Mouse (Mus musculus): ENCODE data around the gene Glrx3. TPM values are rescaled to one million over a fixed set of nuclear protein-coding genes. Genes with fewer than 3 reads are reported as not detected.

Gene Glrx3
- polyA plus RNA-seq, 1 experiment = 122 TPM

DNA sequence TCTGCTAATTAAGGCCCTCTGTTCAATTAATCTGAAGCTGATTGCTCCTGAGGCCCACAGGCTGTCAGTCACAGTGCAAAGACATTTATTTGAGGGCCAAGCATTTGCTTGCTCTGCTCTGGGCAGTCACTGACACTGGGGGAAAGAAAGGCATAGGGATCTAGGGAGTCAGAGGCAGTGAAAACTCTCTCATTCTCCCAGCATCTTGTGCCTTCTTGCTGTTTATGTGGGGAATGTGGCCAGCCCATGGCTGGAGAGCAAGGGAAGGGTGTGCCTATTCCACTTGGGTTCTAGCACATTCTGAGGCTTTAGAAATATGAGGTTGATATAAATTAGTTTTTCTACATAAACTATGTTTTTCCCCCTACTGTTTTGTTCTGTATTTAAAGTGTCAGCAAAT lies 80.2 kb downstream of the Glrx3 start:
- Histone ChIP-seq H3K4me3 (replicated peaks; ENCODE audit: insufficient read depth, low read depth, low read length) (no peak overlapping the region), H3K27ac (ENCODE audit: insufficient read depth, low read length) (no peak overlapping the region), H3K27me3 (ENCODE audit: control insufficient read depth, insufficient read depth, low read length) (no peaks in the 10 kb centered on the region), H3K4me1 (ENCODE audit: control insufficient read depth, insufficient read depth, low read length) (no peaks in the 10 kb centered on the region)
- DNase-seq = no peak
- TF ChIP-seq CTCF (IDR thresholded peaks at IDR 0.05; ENCODE audit: borderline replicate concordance, insufficient read depth, low read depth, low read length) = no peak
- TF ChIP-seq POLR2A (IDR thresholded peaks at IDR 0.05; ENCODE audit: borderline replicate concordance, insufficient read depth, low read length) = no peak

DNA sequence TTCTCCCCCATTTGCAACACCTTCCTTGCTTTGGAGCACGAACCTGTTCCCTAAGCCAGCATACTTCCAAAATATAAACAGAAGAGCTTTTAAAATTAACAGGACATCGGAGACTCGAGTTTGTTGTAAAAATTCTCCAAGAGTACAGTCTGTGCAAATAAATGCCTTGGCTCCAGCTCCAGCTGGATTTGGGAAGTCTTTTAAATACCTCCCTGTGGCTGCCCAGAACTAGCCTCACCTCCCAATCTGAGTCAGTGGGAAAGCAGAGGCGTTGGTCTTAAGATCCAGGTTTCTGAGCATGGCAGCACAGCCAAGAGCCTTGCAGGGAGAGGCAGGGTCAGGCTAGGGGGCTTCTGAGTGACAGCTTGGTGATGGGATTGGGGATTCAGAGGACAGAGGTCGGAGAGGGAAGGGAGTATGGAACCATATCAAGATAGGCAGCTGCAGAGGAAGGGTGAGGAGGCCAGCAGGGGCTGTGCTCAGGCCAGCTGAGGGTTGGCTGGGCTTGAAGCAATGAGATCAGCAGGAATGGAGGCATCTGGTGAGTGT lies 80.7 kb downstream of the Glrx3 start:
- DNase-seq = no peak
- WGBS = 51% methylated on average over 5 of the region's 5 CpGs
- H3K4me3 ChIP-seq (replicated peaks; ENCODE audit: insufficient read depth, low read depth, low read length) = no peak overlapping the region
- no peak overlapping the region for H3K27ac ChIP-seq (ENCODE audit: insufficient read depth, low read length)
- no peaks in the 10 kb centered on the region for H3K27me3 ChIP-seq (ENCODE audit: control insufficient read depth, insufficient read depth, low read length)
- TF ChIP-seq CTCF (IDR thresholded peaks at IDR 0.05; ENCODE audit: borderline replicate concordance, insufficient read depth, low read depth, low read length) = no peak
- no peak for TF ChIP-seq POLR2A (IDR thresholded peaks at IDR 0.05; ENCODE audit: borderline replicate concordance, insufficient read depth, low read length)
- no peaks in the 10 kb centered on the region for H3K4me1 ChIP-seq (ENCODE audit: control insufficient read depth, insufficient read depth, low read length)

Other genes with a start within 250 kb of the Glrx3 start
- gene Ebf3, start 123.2 kb upstream of the Glrx3 start, polyA plus RNA-seq (2012; rRNA removed) = 9.1 and 9.4 TPM in 2 replicates
- 3.0 and 3.6 TPM in 2 replicates for gene 9430038I01Rik, start 26.9 kb upstream of the Glrx3 start, polyA plus RNA-seq (2012; rRNA removed)